Mouse (Mus musculus) R1 (cell line): ENCODE measurements around the gene Abat.
A peak's percentile ranks its signal among the peaks of the same experiment; 100 is the strongest.

Experiments used
- DNase-seq: peaks from one replicate; pipeline ENCODE4 v3.0.0-alpha.2; 2018; ENCODE audit warnings: low read depth, low spot score

Abat gene

GRCm38 (mm10) chr16:8513236-8513906 is at the start of gene Abat:
Abat (plus strand) TSS chr16:8513429.
- DNase-seq, result peak; percentile 93

DNA sequence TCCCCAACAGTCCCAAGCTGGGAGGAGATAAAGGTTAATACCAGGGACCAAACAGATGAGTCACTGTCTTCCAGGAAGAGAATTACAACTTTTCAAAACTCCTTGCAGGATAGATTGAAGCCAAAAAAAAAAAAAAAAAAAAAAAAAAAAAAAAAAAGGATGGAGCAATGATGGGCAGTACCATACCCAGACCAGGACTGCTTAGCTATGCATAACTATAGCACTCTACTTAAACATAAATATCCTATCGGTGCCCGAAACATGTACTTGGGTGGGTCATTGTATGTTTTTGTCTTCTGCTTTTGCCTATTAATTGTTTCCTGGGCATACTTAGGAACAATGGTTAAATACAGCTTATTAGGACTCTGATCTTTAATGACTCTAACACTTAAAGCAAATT is 43.1 kb upstream of the Abat start:
- no peak for DNase-seq

- peak; percentile 95 for DNase-seq
Measured at GRCm38 (mm10) chr16:8470603-8471481, 42.4 kb upstream of the Abat start, which contains the start of gene Mettl22. Mettl22 (plus strand) TSS chr16:8470788.

GRCm38 (mm10) chr16:8487396-8488005 is 25.7 kb upstream of the Abat start:
- DNase-seq, result no peak

- no peak for DNase-seq
Measured at GRCm38 (mm10) chr16:8489340-8489739, 23.9 kb upstream of the Abat start.

DNA sequence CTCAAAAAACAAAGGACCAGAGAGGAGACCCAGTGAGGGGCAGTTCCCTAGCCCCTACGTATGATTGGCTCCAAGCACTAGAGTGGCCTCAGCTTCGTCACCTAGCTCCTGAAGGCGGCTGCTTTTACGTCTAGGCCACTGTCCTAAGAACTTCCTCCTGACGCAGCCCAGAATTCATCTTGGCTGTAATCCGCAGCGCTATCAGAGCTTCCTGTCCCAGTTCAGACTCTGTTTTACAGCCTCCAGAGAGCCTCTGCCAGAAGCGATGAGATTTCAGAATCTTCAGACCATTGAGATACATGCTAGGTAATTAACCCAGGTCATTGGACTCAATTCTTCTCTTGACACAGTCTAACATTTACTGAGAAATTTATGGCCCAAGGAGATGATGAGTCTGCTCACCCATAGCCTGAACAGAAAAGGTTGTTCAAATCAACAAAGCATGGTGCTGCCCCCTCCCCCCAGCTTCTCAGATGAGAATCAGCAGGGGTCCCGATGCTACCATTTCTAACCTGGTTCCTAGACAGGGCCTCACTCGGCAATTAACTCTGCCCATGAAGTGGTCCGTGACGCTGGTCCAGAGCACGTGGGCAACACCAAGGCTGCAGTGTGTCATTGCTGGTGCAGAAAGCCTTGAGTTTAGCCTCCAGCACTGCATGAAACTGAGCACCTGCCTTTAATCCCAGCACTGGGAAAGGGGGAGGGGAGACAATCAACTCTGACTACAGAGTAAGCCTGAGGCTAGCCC is 21.3 kb upstream of the Abat start:
- peak; percentile 36 for DNase-seq

- peak; percentile 87 for DNase-seq
Measured at GRCm38 (mm10) chr16:8494268-8494667, 19.0 kb upstream of the Abat start.

GRCm38 (mm10) chr16:8496967-8497366 is 16.3 kb upstream of the Abat start:
- no peak for DNase-seq

DNA sequence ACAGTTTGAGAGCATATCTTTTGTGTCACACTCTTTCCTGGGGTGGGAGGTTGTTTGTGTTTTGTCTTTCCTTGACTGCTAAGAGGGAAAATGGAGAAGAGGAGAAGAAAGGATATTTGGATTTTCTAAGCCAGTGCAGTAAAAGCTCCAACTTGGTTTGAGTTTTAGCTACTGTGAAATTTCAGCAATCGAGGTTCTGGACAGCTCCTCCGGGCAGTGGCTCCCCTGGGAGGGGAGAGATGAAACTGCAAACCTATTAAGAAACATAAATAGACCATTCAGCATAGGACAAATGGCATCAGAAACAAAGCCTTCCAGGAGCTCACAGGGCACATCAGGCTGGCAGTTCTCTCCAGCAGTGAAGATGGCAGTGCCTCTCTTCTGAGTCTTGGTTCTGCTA is 9.0 kb upstream of the Abat start:
- no peak for DNase-seq

DNA sequence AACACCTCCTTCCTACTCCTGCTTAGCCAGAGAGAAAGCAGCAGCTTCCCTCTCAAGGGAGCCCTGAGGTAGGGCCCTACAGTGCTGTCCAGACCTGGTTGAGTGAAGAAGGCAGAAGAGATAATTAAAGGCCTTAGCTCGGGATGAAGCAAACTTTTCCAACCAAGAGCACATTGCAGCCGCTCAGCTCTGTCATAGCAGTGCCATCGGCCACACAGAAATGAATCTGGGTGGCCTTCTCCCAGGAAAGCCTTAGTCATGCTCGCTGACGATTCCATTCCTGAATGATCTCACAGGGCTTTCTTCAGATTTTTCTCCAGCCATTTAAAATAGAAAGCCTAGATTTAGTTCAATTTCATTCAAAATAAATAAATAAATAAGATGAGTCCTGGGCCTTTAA is 3.3 kb upstream of the Abat start:
- no peak for DNase-seq

DNA sequence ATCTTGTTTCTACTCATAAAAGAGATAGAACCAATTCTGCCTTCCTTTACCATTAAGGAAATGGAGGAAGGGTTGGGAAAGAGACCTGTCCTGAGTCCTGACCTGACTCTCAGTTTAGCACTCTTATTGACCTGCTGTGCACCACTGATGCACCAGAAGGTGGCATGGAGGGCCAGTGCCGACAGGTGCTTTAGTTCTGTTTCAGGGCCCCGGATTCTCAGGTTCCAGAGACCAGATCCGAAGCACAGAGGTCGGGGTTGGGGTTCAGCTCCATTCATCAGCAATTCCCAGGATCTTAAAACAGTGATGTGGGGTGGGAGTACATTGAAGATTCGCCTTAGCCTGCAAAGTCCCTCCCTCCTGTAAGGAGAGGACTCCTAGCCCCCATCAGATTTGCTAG is 399 bp upstream of the Abat start:
- DNase-seq, result no peak

DNA sequence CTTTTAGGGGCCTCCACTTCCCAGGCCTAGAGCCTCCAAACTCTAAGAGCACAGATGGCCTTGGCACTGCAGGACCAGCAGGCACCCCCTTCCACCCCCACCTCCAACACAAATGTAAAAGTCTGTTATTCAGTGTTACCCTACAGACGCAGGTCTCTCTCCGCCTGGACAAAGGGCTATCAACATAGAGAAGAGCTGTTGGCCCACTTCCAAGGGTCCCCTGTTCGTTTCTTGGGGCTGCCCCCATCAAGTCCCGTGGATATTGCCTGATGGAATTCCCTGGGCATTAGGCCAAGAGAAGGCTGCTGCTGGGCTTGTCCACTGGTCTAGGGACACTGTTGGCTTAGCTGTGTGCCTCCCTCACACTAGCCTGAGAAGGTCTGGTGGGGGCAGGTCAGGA is 951 bp downstream of the Abat start:
- DNase-seq, result no peak

DNA sequence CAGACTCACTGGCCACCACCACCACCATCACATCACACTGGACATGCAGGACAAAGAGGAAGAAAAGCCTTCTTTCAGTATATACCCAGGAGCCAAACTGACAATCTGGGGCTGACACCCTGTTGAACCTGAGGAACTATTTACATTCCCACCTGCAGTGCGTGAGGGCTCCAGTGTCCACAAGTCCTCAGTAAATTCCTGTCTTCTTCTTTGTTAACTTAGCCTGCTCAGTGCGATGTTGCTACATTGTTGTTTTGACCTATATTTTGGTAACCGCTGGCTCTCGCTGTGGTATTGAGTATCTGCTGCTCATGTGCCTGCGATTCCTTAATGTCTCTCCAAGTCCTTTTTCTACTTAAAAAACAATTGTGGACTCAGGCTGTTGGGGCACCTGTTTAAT is 7.3 kb downstream of the Abat start:
- no peak for DNase-seq

DNA sequence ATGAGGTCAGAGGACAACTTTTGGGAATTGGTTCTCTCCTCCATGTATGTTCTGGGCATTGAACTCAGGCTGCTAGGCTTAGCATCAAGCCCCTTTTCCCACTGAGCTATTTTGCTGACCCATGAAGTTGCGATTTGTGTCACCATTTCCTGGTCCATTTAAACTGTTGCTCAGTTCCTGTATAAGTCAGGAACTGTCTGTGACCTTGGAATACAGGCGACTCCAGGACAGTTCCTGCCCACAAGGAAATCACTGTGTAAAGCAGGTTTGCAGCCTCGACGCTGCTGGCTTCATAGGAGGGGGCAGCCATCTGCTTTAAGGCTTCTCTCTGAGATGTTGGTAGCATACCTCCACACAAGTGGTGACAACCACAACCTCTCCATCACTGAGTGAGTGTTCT is 8.1 kb downstream of the Abat start:
- DNase-seq, result no peak

GRCm38 (mm10) chr16:8523480-8524144 is 10.4 kb downstream of the Abat start:
- DNase-seq, result peak; percentile 78

GRCm38 (mm10) chr16:8524163-8524847 is 11.1 kb downstream of the Abat start:
- peak; percentile 33 for DNase-seq

GRCm38 (mm10) chr16:8525293-8525692 is 12.1 kb downstream of the Abat start:
- no peak for DNase-seq

- no peak for DNase-seq
Measured at GRCm38 (mm10) chr16:8525877-8526276, 12.6 kb downstream of the Abat start.

GRCm38 (mm10) chr16:8529389-8529788 is 16.2 kb downstream of the Abat start:
- no peak for DNase-seq

- no peak for DNase-seq
Measured at GRCm38 (mm10) chr16:8530018-8530417, 16.8 kb downstream of the Abat start.

DNA sequence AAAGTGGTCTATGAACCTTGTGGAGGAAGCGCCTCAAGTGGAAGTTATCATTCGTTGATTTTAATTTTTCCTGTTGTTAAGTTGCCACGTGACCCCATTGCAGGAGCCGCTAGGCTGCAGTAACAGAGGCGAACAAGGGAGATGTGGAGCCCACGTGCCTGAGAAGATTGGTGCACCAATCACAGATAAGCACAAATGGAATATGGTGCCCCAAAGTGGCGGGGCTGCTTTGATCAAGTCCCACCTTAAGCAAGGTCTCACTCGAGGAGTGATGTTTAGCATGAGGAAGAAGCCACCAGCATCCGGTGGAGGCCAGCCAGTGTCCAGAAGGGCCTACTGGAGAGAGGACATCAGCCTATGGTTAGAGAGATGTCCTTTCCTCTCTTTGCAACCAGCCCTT is 19.2 kb downstream of the Abat start:
- peak; percentile 73 for DNase-seq
